Mouse (Mus musculus) midbrain, embryonic 13.5 days (tissue): ENCODE measurements around the gene Irf9. TPM values are rescaled to one million over a fixed set of nuclear protein-coding genes. Genes with fewer than 3 reads are reported as not detected.

ENCODE experiments used
- ATAC-seq: fragments of 200-750 bp; cut with Nextera tagmentation; 2 replicates; pipeline ENCODE4 v1.8.0; 2017; ENCODE audit warnings: mild to moderate bottlenecking, moderate TSS enrichment, moderate library complexity
- H3K27ac ChIP-seq: fragments of 300-500 bp; sonication (generic); 2 replicates; pipeline ENCODE4 v1.5.1; 2015; ENCODE audit warnings: inconsistent platforms, mild to moderate bottlenecking, moderate library complexity
- H3K27me3 ChIP-seq: fragments of 300-500 bp; sonication (generic); 2 replicates; pipeline ENCODE4 v1.6.1; 2015; ENCODE audit warnings: mild to moderate bottlenecking, inconsistent platforms
- H3K36me3 ChIP-seq: fragments of 300-500 bp; sonication (generic); 2 replicates; pipeline ENCODE4 v1.6.1; 2015; ENCODE audit warnings: mild to moderate bottlenecking, inconsistent platforms
- H3K4me1 ChIP-seq: fragments of 300-500 bp; sonication (generic); replicated peaks from 2 replicates; pipeline ENCODE4 v1.6.1; 2015; ENCODE audit warnings: inconsistent platforms
- H3K4me2 ChIP-seq: fragments of 300-500 bp; sonication (generic); replicated peaks from 2 replicates; pipeline ENCODE4 v1.6.1; 2015; ENCODE audit warnings: moderate library complexity, mild to moderate bottlenecking, inconsistent platforms
- H3K4me3 ChIP-seq: fragments of 300-500 bp; sonication (generic); replicated peaks from 2 replicates; pipeline ENCODE4 v1.5.1; 2015; ENCODE audit warnings: mild to moderate bottlenecking, inconsistent platforms
- H3K9ac ChIP-seq: fragments of 300-500 bp; sonication (generic); replicated peaks from 2 replicates; pipeline ENCODE4 v1.6.1; 2015; ENCODE audit warnings: mild to moderate bottlenecking, inconsistent platforms
- H3K9me3 ChIP-seq: fragments of 300-500 bp; sonication (generic); 2 replicates; pipeline ENCODE4 v1.6.1; 2016; ENCODE audit warnings: mild to moderate bottlenecking, inconsistent platforms
- WGBS: fragments of 180-500 bp; shearing (Covaris S2); methylation state at CpG from one replicate; pipeline ENCODE4 v1.1.7; 2015; 5-methylcytosine and 5-hydroxymethylcytosine counted together
- polyA plus RNA-seq: library from polyadenylated mRNA; unstranded; fragments of >200 nt; fragmentation: Nextera tagmentation; extraction: Ambion mirVana; gene quantifications from 2 replicates; pipeline ENCODE4 v1.2.1, GENCODE M21; 2015

Gene Irf9
- polyA plus RNA-seq, 1 experiment from 2014 or later = 8.7 TPM

DNA sequence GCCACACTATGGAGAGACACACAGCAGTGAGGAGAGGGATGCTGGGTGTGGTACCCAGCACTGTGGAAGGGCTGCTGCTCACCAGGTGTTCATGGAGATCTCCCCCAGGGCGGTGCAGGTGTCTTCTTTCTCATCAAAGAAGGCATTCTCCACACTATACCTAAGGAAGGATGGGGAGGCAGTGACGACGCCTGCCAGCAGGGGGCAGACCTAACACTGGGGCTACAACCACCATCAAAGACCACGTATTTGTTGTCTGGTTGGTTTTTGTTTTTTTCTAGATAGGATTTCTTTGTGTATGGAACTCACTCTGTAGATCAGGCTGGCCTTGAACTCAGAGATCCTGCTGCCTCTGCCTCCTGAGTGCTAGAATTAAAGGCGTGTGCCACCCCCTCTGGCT lies 25.9 kb downstream of the Irf9 start:
- Histone ChIP-seq H3K4me3 (no peak overlapping the region), H3K4me1 (peaks cover 5% of the 10 kb centered on the region), H3K4me2 (no peak overlapping the region), H3K27ac (no peak overlapping the region), H3K9ac (no peak overlapping the region), H3K36me3 (peaks cover 99% of the 10 kb centered on the region), H3K9me3 (no peaks in the 10 kb centered on the region), H3K27me3 (no peaks in the 10 kb centered on the region)
- no peak for ATAC-seq
- 49% methylated on average over 5 of the region's 5 CpGs for WGBS

DNA sequence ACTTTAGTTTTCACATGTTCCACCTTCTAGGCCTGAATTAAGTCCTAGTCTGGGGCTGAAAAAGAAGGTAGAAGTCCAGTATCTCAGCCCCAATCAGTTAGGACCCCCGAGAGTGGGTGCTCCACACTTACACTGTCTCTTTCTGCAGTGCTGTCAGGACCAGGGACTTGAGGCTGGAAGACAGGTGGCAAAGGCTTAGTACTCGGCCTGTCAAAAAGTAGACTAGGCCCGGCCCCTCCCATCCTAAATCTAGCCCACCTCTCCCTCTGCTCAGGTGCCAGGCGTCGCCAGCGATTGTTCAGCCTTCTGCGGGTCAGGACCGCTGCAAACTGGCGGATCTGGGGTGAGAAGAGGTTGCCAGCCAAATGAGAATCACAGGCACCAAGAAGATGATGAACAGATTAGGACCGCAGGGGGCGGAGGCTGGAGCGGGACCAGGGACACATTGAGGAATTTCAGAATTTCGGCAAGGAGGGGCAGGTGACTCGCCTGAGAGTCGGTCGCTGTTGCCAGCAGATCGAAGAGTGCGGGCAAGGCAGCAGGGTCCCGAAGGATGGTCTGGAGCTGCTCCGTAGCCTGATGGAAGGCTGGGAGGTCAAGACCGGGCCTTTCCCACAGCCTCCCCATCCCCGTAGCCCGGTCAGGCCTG lies 31.6 kb downstream of the Irf9 start:
- H3K9me3 ChIP-seq = no peaks in the 10 kb centered on the region
- peaks cover 20% of the 10 kb centered on the region for H3K4me1 ChIP-seq
- 4% methylated on average over 23 of the region's 23 CpGs for WGBS
- H3K27ac ChIP-seq = peak overlapping the region; percentile 78
- H3K36me3 ChIP-seq = peaks cover 76% of the 10 kb centered on the region
- H3K9ac ChIP-seq = peak overlapping the region; percentile 80
- peak overlapping the region; percentile 70 for H3K4me3 ChIP-seq
- H3K4me2 ChIP-seq = peak overlapping the region; percentile 95
- peak; percentile 90 for ATAC-seq
- H3K27me3 ChIP-seq = no peaks in the 10 kb centered on the region

DNA sequence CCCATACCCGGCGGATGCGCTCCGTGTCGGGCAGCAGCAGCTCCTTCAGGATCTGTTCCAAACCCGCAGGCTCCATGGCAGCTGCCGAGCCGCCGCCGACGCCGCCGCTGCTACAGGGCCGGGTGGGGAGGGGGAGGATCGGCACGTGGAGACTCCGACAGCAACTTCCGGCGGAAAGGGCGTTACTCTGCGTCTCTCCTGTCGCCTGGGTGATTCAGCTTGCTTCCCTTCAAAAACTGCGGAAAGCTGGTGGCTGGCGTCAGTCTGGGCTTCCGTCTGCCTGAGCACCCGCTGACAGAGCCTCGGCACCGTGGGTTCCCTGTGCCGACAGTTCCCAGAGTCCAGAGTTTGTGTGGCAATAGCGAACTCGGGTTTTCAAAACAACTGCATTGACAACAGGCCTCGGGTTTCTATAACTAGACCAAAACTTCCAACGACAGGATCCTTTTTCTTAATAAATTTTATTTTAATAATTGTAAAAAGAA lies 32.2 kb downstream of the Irf9 start, which contains the start of gene Ipo4:
Gene Ipo4, minus strand, starts transcription at position 435 of the 485 bp plus-strand sequence.
- Histone ChIP-seq H3K9me3 (no peaks in the 10 kb centered on the region), H3K9ac (peak within 1 kb of the TSS; percentile 80), H3K36me3 (peaks cover 76% of the 10 kb centered on the region), H3K27me3 (no peaks in the 10 kb centered on the region), H3K4me2 (peak within 1 kb of the TSS; percentile 95), H3K4me3 (peak within 1 kb of the TSS; percentile 70), H3K27ac (peak within 1 kb of the TSS; percentile 78), H3K4me1 (peaks cover 20% of the 10 kb centered on the region)
- 2% methylated on average over 33 of the region's 33 CpGs for WGBS
- ATAC-seq = peak; percentile 93

DNA sequence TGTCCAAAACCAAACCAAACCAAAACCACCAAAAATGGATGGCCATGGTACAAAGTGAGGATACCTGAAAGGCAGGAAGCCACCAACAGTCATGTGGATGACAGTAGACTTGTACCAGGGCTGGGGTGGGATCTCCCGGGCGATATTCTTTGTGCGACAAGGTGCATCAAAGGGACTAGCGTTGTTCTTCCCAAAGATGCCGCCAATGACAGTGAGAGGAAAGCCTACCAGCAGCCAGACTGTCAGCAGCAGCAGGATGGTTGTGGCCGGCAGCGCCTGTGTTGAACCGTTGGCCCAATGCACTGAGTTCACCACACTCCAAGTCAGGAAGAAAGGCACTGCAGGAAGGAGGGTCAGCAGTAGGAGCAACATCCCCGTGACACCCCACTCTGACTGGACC lies 34.4 kb downstream of the Irf9 start, which contains the start of gene Gm49378:
Gene Gm49378, minus strand, starts transcription at position 101 of the 400 bp plus-strand sequence.
- WGBS = 98% methylated on average over 9 of the region's 9 CpGs
- H3K9me3 ChIP-seq = no peaks in the 10 kb centered on the region
- peaks cover 30% of the 10 kb centered on the region for H3K4me1 ChIP-seq
- H3K27ac ChIP-seq = no peak within 1 kb of the TSS
- H3K9ac ChIP-seq = no peak within 1 kb of the TSS
- H3K36me3 ChIP-seq = peaks cover 61% of the 10 kb centered on the region
- no peaks in the 10 kb centered on the region for H3K27me3 ChIP-seq
- H3K4me2 ChIP-seq = no peak within 1 kb of the TSS
- no peak within 1 kb of the TSS for H3K4me3 ChIP-seq
- ATAC-seq = no peak

DNA sequence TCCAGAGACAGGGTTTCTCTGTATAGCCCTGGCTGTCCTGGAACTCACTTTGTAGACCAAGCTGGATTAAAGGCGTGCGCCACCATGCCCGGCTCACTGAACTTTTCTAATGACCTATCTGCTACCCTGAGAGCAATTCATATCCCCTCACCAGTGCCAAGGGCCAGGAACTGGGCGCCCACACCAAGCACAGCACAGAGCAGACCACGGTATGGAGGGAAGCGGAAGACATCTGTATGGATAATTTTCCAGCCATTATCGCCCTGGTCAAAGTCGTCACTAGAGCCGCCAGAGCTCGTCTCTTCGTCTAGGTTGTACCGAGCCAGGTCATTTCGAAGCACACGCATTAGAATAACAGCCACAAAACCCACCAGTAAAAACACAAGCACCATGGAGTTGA lies 37.4 kb downstream of the Irf9 start:
- Histone ChIP-seq H3K9ac (no peak overlapping the region), H3K4me2 (no peak overlapping the region), H3K27me3 (no peaks in the 10 kb centered on the region), H3K4me1 (peaks cover 32% of the 10 kb centered on the region), H3K9me3 (no peaks in the 10 kb centered on the region), H3K27ac (no peak overlapping the region), H3K4me3 (no peak overlapping the region), H3K36me3 (peaks cover 48% of the 10 kb centered on the region)
- 95% methylated on average over 14 of the region's 14 CpGs for WGBS
- no peak for ATAC-seq

DNA sequence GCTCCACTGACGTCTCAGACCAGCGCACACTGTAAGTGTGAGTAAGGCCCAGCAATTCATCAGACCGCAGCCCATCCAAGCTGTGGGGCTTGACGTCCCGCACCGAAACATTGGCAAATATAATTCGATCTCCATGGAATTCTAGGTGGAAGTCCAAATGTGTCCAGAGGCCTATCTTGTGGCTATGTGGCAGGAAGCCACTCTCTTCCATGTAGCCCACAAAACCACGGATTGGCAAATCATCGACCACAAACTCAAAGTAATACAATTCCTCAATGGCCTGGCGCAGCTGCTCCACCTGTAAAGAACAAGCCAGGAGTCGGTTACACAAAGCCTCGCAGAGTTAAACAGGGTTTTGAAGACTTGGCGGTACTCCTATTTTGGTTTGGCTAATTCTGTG lies 37.9 kb downstream of the Irf9 start:
- H3K4me3 ChIP-seq = no peak overlapping the region
- H3K27me3 ChIP-seq = no peaks in the 10 kb centered on the region
- no peak for ATAC-seq
- H3K4me1 ChIP-seq = peaks cover 28% of the 10 kb centered on the region
- H3K27ac ChIP-seq = no peak overlapping the region
- H3K9me3 ChIP-seq = no peaks in the 10 kb centered on the region
- no peak overlapping the region for H3K4me2 ChIP-seq
- H3K36me3 ChIP-seq = peaks cover 48% of the 10 kb centered on the region
- H3K9ac ChIP-seq = no peak overlapping the region
- WGBS = 97% methylated on average over 13 of the region's 13 CpGs

DNA sequence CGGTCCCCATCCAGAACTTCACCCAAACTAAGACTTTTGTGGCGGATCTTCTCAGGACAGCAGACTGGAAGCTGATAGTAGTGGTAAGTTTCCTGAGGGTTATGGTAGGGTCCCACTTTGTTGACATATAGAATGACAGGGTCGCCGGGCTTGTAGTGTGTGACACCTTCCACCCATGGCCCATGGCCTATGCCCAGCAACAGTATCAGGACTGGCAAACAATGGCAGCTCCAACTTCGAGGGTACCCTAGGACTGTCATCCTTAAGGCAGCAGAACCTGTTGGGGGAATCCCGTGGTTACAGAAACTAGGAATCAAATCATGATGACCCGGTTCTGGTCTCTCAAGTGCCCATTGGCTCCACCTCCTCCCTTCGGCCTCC lies 39.3 kb downstream of the Irf9 start:
- peak; percentile 69 for ATAC-seq
- Histone ChIP-seq H3K9ac (peak overlapping the region; percentile 95), H3K9me3 (no peaks in the 10 kb centered on the region), H3K27ac (peak overlapping the region; percentile 97), H3K27me3 (no peaks in the 10 kb centered on the region), H3K36me3 (peaks cover 40% of the 10 kb centered on the region), H3K4me1 (peaks cover 26% of the 10 kb centered on the region), H3K4me3 (peak overlapping the region; percentile 96), H3K4me2 (peak overlapping the region; percentile 90)
- WGBS = 27% methylated on average over 8 of the region's 8 CpGs

DNA sequence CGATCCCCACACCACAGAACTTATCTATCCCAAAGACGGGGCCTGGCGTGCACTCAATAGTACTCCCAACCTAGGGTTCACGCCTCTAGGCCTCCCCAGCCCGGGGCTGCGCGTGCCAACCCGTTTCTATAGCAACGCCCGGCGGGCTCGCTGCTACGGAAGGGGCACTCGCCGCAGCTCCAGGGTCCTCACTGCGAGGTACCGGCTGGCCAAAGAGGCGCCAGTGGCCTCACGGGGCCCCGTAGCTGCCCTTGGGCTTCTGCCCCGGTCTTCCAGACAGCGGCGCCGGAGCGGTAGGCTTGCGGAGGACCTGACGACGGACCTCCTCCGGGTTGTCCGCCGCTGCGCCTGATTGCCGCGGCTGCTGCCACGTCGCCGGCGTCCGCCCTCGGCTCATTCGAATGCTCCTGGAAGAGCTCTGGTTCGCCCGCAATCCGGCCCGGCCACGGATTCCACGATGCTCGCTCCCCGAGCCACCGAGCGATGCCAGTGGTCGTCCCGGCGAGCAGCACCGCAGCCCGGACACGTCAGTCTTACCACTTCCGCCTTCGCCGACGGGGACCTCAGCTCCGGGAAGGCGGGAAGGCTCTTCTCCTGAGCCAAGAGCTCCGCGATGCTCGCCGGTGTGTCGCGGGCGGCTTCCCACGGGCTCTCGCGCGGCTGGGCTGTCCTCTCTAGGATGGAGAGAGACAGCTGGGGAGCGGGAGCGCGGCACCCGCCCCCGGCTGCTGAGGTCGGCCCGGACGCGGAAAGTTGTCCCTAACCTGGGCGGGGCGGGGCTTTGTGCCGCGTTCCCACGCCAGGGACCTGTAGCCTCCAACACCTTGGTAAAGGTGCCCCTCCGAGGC lies 39.9 kb downstream of the Irf9 start, which contains the start of gene Tm9sf1:
Gene Tm9sf1, minus strand, starts transcription at position 747 of the 848 bp plus-strand sequence.
- peak within 1 kb of the TSS; percentile 90 for H3K4me2 ChIP-seq
- H3K27me3 ChIP-seq = no peaks in the 10 kb centered on the region
- H3K36me3 ChIP-seq = peaks cover 34% of the 10 kb centered on the region
- no peaks in the 10 kb centered on the region for H3K9me3 ChIP-seq
- H3K4me1 ChIP-seq = peaks cover 26% of the 10 kb centered on the region
- peak within 1 kb of the TSS; percentile 95 for H3K9ac ChIP-seq
- WGBS = under 1% methylated on average over 87 of the region's 89 CpGs
- H3K4me3 ChIP-seq = peak within 1 kb of the TSS; percentile 96
- H3K27ac ChIP-seq = peak within 1 kb of the TSS; percentile 97
- ATAC-seq = peak; percentile 93

DNA sequence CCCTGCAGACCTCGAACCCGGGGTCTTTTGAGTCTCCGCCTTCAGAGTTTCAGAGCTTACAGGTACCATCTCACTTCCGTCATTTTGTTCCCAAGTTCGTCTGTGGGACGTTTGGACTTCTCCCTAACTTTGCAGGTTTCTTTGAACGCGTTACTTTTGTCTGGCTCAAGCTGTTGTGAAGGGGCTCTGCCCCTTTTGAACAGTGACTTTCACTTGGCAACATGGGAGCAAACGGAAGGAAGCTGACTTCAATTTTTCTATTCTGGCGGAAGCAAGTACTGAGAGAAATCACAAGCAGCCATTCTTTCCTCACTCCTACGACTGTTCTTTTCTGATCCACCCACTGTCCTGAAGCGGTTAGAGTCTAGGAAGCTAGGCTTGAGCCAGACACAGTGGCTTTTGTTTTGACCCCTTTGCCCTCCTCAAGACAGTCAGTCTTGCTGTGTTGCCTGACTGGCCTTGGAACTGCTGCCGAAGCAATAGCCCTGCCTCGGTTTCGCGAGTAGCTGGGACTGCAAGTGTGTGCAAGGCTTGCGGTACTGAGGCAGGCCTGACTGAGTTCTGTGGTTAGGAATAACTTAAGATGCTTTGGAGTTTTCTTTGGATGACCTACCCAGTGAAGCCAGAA lies 41.0 kb downstream of the Irf9 start:
- no peak overlapping the region for H3K27ac ChIP-seq
- H3K9me3 ChIP-seq = no peaks in the 10 kb centered on the region
- H3K4me1 ChIP-seq = peaks cover 26% of the 10 kb centered on the region
- no peak for ATAC-seq
- H3K27me3 ChIP-seq = no peaks in the 10 kb centered on the region
- H3K9ac ChIP-seq = peak overlapping the region; percentile 95
- peaks cover 24% of the 10 kb centered on the region for H3K36me3 ChIP-seq
- WGBS = 37% methylated on average over 17 of the region's 17 CpGs
- peak overlapping the region; percentile 90 for H3K4me2 ChIP-seq
- H3K4me3 ChIP-seq = peak overlapping the region; percentile 96

DNA sequence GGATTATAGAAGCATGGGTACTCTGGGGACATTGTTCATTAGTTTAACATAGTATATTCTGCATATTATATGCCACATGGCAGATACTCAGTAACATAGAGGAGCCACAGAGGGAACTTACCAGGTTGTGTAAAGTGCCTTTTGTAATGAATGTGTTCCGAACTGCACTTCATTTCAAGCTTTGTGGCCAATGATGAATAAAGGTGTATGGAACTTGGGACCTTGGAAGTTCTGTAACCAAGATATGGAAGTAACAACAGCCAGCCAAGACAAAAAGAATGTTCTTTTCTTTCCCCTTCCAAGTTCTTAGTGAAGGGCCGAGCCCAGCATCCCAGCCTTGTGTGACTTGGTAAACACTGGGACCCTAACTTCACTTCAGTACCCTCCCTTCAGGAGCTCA lies 46.5 kb downstream of the Irf9 start, which contains the start of gene Tssk4:
Gene Tssk4, plus strand, starts transcription at position 301 of the 400 bp plus-strand sequence.
- no peak for ATAC-seq
- 95% methylated on average over 2 of the region's 2 CpGs for WGBS

DNA sequence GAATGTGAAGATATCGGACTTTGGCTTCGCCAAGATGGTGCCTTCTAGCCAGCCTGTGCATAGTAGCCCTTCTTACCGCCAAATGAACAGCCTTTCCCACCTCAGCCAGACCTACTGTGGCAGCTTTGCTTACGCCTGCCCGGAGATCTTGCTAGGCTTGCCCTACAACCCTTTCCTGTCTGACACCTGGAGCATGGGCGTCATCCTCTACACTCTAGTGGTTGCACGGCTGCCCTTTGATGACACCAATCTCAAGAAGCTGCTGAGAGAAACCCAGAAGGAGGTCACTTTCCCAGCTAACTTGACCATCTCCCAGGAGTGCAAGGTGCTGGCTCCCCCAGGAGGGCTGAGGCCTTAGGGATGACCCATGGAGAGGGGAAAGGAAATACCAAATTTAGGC lies 48.2 kb downstream of the Irf9 start:
- Histone ChIP-seq H3K27me3 (no peaks in the 10 kb centered on the region), H3K36me3 (peaks cover 1% of the 10 kb centered on the region; the same call in 1 of the 2 replicates), H3K9me3 (no peaks in the 10 kb centered on the region), H3K9ac (no peak overlapping the region), H3K27ac (no peak overlapping the region), H3K4me3 (no peak overlapping the region), H3K4me1 (no peaks in the 10 kb centered on the region), H3K4me2 (no peak overlapping the region)
- ATAC-seq = no peak
- 95% methylated on average over 7 of the region's 7 CpGs for WGBS

More for the DNA sequence above, 46.5 kb downstream of the Irf9 start, which contains the start of gene Tssk4:
- no peak within 1 kb of the TSS for H3K4me3 ChIP-seq
- no peaks in the 10 kb centered on the region for H3K27me3 ChIP-seq
- H3K27ac ChIP-seq = no peak within 1 kb of the TSS
- H3K36me3 ChIP-seq = peaks cover 6% of the 10 kb centered on the region; the same call in 1 of the 2 replicates
- H3K4me2 ChIP-seq = no peak within 1 kb of the TSS
- H3K4me1 ChIP-seq = peaks cover 5% of the 10 kb centered on the region
- H3K9me3 ChIP-seq = no peaks in the 10 kb centered on the region
- H3K9ac ChIP-seq = no peak within 1 kb of the TSS
